Mouse (Mus musculus) heart, embryonic 15.5 days (tissue): ENCODE data around the gene Gm17535. TPM values are rescaled to one million over a fixed set of nuclear protein-coding genes. Genes with fewer than 3 reads are reported as not detected.
"Not testable (repeated sequence)": the region's sequence is repeated elsewhere in the genome, so short reads cannot be mapped to it uniquely, and the experiment has no call there.

ENCODE experiments used
- ATAC-seq: fragments of 200-750 bp; cut with Nextera tagmentation; replicated peaks from 2 replicates; pipeline ENCODE4 v1.8.0; 2017; ENCODE audit warnings: low read depth, moderate TSS enrichment; ENCODE audit not compliant: insufficient number of reproducible peaks, insufficient read depth, low FRiP score
- H3K27ac ChIP-seq: fragments of 300-500 bp; sonication (generic); 2 replicates; pipeline ENCODE4 v1.5.1; 2015; ENCODE audit warnings: mild to moderate bottlenecking, inconsistent platforms
- H3K27me3 ChIP-seq: fragments of 300-500 bp; sonication (generic); 2 replicates; pipeline ENCODE4 v1.6.1; 2015; ENCODE audit warnings: inconsistent platforms
- H3K36me3 ChIP-seq: fragments of 300-500 bp; sonication (generic); 2 replicates; pipeline ENCODE4 v1.6.1; 2015; ENCODE audit warnings: mild to moderate bottlenecking, inconsistent platforms
- H3K4me1 ChIP-seq: fragments of 300-500 bp; sonication (generic); replicated peaks from 2 replicates; pipeline ENCODE4 v1.6.1; 2015; ENCODE audit warnings: inconsistent platforms
- H3K4me2 ChIP-seq: fragments of 300-500 bp; sonication (generic); 2 replicates; pipeline ENCODE4 v1.6.1; 2015; ENCODE audit warnings: inconsistent platforms, mild to moderate bottlenecking, moderate library complexity
- H3K4me3 ChIP-seq: fragments of 300-500 bp; sonication (generic); 2 replicates; pipeline ENCODE4 v1.5.1; 2015; ENCODE audit warnings: mild to moderate bottlenecking, inconsistent platforms
- H3K9ac ChIP-seq: fragments of 300-500 bp; sonication (generic); 2 replicates; pipeline ENCODE4 v1.6.1; 2015; ENCODE audit warnings: mild to moderate bottlenecking, inconsistent platforms
- H3K9me3 ChIP-seq: fragments of 300-500 bp; sonication (generic); replicated peaks from 2 replicates; pipeline ENCODE4 v1.6.1; 2016; ENCODE audit warnings: inconsistent platforms
- WGBS: fragments of 180-500 bp; shearing (Covaris S2); methylation state at CpG from one replicate; pipeline ENCODE4 v1.1.7; 2015; ENCODE audit warnings: mixed read lengths; 5-methylcytosine and 5-hydroxymethylcytosine counted together
- polyA plus RNA-seq: library from polyadenylated mRNA; unstranded; fragments of >200 nt; fragmentation: Nextera tagmentation; extraction: Ambion mirVana; gene quantifications from 2 replicates; pipeline ENCODE4 v1.2.1, GENCODE M21; 2015

Gene Gm17535
- not detected in 2 replicates for polyA plus RNA-seq

DNA sequence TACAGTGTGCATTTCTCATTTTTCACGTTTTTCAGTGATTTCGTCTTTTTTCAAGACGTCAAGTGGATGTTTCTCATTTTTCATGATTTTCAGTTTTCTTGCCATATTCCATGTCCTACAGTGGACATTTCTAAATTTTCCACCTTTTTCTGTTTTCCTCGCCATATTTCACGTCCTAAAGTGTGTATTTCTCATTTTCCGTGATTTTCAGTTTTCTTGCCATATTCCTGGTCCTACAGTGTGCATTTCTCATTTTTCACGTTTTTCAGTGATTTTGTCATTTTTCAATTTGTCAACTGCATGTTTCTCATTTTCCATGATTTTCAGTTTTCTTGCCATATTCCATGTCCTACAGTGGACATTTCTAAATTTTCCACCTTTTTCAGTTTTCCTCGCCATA lies at the start of gene Gm17535:
Gm17535 (plus strand) TSS at position 301 of the 400 bp plus-strand sequence.
- not testable (repeated sequence) for H3K9me3 ChIP-seq, H3K9ac ChIP-seq, H3K4me3 ChIP-seq, H3K27ac ChIP-seq, H3K4me2 ChIP-seq, H3K27me3 ChIP-seq, ATAC-seq, H3K36me3 ChIP-seq, H3K4me1 ChIP-seq
- 47% methylated on average over 1 of the region's 8 CpGs for WGBS

DNA sequence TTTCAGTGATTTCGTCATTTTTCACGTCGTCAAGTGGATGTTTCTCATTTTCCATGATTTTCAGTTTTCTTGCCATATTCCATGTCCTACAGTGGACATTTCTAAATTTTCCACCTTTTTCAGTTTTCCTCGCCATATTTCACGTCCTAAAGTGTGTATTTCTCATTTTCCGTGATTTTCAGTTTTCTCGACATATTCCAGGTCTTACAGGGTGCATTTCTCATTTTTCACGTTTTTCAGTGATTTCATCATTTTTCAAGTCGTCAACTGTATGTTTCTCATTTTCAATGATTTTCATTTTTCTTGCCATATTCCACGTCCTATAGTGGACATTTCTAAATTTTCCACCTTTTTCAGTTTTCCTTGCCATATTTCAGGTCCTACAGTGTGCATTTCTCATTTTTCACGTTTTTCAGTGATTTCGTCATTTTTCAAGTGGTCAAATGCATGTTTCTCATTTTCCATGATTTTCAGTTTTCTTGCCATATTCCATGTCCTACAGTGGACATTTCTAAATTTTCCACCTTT lies 33.9 kb upstream of the Gm17535 start, which contains the start of gene Gm10722:
Gm10722 (plus strand) TSS at position 478 of the 528 bp plus-strand sequence.
- H3K9ac ChIP-seq, H3K36me3 ChIP-seq, ATAC-seq, H3K9me3 ChIP-seq, H3K4me1 ChIP-seq, H3K4me3 ChIP-seq, H3K4me2 ChIP-seq, H3K27ac ChIP-seq, H3K27me3 ChIP-seq: not testable (repeated sequence)
- 68% methylated on average over 12 of the region's 12 CpGs for WGBS

DNA sequence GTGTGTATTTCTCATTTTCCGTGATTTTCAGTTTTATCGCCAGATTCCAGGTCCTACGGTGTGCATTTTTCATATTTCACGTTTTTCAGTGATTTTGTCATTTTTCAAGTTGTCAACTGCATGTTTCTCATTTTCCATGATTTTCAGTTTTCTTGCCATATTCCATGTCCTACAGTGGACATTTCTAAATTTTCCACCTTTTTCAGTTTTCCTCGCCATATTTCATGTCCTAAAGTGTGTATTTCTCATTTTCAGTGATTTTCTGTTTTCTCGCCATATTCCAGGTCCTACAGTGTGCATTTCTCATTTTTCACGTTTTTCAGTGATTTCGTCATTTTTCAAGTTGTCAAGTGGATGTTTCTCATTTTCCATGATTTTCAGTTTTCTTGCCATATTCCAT lies 33.4 kb upstream of the Gm17535 start:
- ATAC-seq = not testable (repeated sequence)

DNA sequence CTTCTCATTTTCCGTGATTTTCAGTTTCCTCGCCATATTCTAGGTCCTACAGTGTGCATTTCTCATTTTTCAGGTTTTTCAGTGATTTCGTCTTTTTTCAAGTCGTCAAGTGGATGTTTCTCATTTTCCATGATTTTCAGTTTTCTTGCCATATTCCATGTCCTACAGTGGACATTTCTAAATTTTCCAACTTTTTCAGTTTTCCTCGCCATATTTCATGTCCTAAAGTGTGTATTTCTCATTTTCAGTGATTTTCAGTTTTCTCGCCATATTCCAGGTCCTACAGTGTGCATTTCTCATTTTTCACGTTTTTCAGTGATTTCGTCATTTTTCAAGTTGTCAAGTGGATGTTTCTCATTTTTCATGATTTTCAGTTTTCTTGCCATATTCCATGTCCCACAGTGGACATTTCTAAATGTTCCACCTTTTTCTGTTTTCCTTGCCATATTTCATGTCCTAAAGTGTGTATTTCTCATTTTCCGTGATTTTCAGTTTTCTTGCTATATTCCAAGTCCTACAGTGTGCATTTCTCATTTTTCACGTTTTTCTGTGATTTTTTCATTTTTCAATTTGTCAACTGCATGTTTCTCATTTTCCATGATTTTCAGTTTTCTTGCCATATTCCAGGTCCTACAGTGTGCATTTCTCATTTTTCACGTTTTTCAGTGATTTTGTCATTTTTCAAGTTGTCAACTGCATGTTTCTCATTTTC lies 32.3 kb upstream of the Gm17535 start:
- 67% methylated on average over 9 of the region's 11 CpGs for WGBS
- not testable (repeated sequence) for H3K27ac ChIP-seq, H3K4me2 ChIP-seq, H3K4me1 ChIP-seq, H3K9me3 ChIP-seq, H3K27me3 ChIP-seq, H3K9ac ChIP-seq, H3K36me3 ChIP-seq, H3K4me3 ChIP-seq
- peak; percentile 82 for ATAC-seq

More for the DNA sequence above, 33.4 kb upstream of the Gm17535 start:
- H3K27me3 ChIP-seq, H3K36me3 ChIP-seq, H3K9ac ChIP-seq, H3K9me3 ChIP-seq, H3K4me1 ChIP-seq, H3K4me2 ChIP-seq, H3K27ac ChIP-seq, H3K4me3 ChIP-seq: not testable (repeated sequence)
- 62% methylated on average over 8 of the region's 8 CpGs for WGBS

DNA sequence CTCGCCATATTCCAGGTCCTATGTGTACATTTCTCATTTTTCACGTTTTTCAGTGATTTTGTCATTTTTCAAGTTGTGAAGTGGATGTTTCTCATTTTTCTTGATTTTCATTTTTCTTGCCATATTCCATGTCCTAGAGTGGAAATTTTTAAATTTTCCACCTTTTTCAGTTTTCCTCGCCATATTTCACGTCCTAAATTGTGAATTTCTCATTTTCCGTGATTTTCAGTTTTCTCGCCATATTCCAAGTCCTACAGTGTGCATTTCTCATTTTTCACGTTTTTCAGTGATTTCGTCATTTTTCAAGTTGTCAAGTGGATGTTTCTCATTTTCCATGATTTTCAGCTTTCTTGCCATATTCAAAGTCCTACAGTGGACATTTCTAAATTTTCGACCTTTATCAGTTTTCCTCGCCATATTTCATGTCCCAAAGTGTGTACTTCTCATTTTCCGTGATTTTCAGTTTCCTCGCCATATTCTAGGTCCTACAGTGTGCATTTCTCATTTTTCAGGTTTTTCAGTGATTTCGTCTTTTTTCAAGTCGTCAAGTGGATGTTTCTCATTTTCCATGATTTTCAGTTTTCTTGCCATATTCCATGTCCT lies 31.5 kb upstream of the Gm17535 start, which contains the start of gene Gm11168:
Gm11168 (plus strand) TSS at position 553 of the 603 bp plus-strand sequence.
- H3K4me2 ChIP-seq = not testable (repeated sequence)

DNA sequence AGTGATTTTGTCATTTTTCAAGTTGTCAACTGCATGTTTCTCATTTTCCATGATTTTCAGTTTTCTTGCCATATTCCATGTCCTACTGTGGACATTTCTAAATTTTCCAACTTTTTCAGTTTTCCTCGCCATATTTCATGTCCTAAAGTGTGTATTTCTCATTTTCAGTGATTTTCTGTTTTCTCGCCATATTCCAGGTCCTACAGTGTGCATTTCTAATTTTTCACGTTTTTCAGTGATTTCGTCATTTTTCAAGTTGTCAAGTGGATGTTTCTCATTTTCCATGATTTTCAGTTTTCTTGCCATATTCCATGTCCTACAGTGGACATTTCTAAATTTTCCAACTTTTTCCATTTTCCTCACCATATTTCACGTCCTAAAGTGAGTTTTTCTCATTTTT lies 28.2 kb upstream of the Gm17535 start:
- not testable (repeated sequence) for H3K27ac ChIP-seq, H3K4me1 ChIP-seq, H3K36me3 ChIP-seq, H3K4me3 ChIP-seq, H3K27me3 ChIP-seq, ATAC-seq, H3K9ac ChIP-seq, H3K4me2 ChIP-seq
- H3K9me3 ChIP-seq = peaks cover 11% of the 10 kb centered on the region
- WGBS = 81% methylated on average over 1 of the region's 5 CpGs

More for the DNA sequence above, 31.5 kb upstream of the Gm17535 start, which contains the start of gene Gm11168:
- not testable (repeated sequence) for H3K36me3 ChIP-seq, H3K27ac ChIP-seq, H3K27me3 ChIP-seq, H3K9ac ChIP-seq, H3K4me3 ChIP-seq, ATAC-seq, H3K4me1 ChIP-seq
- peaks cover 11% of the 10 kb centered on the region for H3K9me3 ChIP-seq
- WGBS = 70% methylated on average over 6 of the region's 14 CpGs

DNA sequence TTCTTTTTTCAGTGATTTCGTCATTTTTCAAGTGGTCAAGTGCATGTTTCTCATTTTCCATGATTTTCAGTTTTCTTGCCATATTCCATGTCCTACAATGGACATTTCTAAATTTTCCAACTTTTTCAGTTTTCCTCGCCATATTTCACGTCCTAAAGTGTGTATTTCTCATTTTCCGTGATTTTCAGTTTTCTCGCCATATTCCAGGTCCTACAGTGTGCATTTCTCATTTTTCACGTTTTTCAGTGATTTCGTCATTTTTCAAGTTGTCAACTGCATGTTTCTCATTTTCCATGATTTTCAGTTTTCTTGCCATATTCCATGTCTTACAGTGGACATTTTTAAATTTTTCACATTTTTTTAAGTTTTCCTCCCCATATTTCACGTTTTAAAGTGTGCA lies 27.8 kb upstream of the Gm17535 start:
- peaks cover 11% of the 10 kb centered on the region for H3K9me3 ChIP-seq
- not testable (repeated sequence) for H3K4me1 ChIP-seq, H3K27me3 ChIP-seq, H3K9ac ChIP-seq, H3K4me2 ChIP-seq, H3K27ac ChIP-seq, H3K4me3 ChIP-seq, H3K36me3 ChIP-seq
- WGBS = 72% methylated on average over 8 of the region's 8 CpGs
- ATAC-seq = peak; percentile 59

DNA sequence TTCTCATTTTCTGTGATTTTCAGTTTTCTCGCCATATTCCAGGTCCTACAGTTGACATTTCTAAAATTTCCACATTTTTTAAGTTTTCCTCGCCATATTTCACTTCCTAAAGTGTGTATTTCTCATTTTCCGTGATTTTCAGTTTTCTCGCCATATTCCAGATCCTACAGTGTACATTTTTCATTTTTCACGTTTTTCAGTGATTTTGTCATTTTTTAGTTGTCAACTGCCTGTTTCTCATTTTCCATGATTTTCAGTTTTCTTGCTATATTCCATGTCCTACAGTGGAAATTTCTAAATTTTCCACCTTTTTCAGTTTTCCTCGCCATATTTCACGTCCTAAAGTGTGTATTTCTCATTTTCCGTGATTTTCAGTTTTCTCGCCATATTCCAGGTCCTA lies 27.1 kb upstream of the Gm17535 start:
- H3K4me1 ChIP-seq, H3K27me3 ChIP-seq, H3K36me3 ChIP-seq, H3K4me2 ChIP-seq, H3K4me3 ChIP-seq, H3K9ac ChIP-seq, H3K27ac ChIP-seq, H3K9me3 ChIP-seq: not testable (repeated sequence)
- 68% methylated on average over 8 of the region's 9 CpGs for WGBS
- 0 out of 2 replicates have a peak, but pooled peaks have one; percentile 11 for ATAC-seq

DNA sequence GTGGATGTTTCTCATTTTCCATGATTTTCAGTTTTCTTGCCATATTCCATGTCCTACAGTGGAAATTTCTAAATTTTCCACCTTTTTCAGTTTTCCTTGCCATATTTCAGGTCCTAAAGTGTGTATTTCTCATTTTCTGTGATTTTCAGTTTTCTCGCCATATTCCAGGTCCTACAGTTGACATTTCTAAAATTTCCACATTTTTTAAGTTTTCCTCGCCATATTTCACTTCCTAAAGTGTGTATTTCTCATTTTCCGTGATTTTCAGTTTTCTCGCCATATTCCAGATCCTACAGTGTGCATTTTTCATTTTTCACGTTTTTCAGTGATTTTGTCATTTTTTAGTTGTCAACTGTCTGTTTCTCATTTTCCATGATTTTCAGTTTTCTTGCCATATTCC lies 25.1 kb upstream of the Gm17535 start:
- H3K27ac ChIP-seq, H3K9ac ChIP-seq, H3K4me3 ChIP-seq, H3K4me1 ChIP-seq, H3K9me3 ChIP-seq, H3K4me2 ChIP-seq, H3K36me3 ChIP-seq, H3K27me3 ChIP-seq: not testable (repeated sequence)
- ATAC-seq = peak; percentile 50
- no CpG with 5 or more reads among the region's 5 CpGs for WGBS

DNA sequence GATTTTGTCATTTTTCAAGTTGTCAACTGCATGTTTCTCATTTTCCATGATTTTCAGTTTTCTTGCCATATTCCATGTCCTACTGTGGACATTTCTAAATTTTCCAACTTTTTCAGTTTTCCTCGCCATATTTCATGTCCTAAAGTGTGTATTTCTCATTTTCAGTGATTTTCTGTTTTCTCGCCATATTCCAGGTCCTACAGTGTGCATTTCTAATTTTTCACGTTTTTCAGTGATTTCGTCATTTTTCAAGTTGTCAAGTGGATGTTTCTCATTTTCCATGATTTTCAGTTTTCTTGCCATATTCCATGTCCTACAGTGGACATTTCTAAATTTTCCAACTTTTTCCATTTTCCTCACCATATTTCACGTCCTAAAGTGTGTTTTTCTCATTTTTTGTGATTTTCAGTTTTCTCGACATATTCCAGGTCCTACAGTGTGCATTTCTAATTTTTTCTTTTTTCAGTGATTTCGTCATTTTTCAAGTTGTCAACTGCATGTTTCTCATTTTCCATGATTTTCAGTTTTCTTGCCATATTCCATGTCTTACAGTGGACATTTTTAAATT lies 22.3 kb upstream of the Gm17535 start:
- not testable (repeated sequence) for H3K9me3 ChIP-seq, H3K27me3 ChIP-seq, H3K27ac ChIP-seq, H3K4me1 ChIP-seq, H3K9ac ChIP-seq, H3K4me3 ChIP-seq, H3K36me3 ChIP-seq, H3K4me2 ChIP-seq, ATAC-seq
- 77% methylated on average over 3 of the region's 7 CpGs for WGBS

DNA sequence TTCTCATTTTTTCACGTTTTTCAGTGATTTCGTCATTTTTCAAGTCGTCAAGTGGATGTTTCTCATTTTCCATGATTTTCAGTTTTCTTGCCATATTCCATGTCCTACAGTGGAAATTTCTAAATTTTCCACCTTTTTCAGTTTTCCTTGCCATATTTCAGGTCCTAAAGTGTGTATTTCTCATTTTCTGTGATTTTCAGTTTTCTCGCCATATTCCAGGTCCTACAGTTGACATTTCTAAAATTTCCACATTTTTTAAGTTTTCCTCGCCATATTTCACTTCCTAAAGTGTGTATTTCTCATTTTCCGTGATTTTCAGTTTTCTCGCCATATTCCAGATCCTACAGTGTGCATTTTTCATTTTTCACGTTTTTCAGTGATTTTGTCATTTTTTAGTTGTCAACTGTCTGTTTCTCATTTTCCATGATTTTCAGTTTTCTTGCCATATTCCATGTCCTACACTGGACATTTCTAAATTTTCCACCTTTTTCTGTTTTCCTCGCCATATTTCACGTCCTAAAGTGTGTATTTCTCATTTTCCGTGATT lies 21.6 kb upstream of the Gm17535 start, which contains the start of gene Gm10721:
Gm10721 (plus strand) TSS at position 408 of the 547 bp plus-strand sequence.
- H3K27me3 ChIP-seq, H3K9me3 ChIP-seq, H3K27ac ChIP-seq, H3K4me1 ChIP-seq, H3K4me3 ChIP-seq, H3K4me2 ChIP-seq, H3K36me3 ChIP-seq, H3K9ac ChIP-seq: not testable (repeated sequence)
- WGBS = 42% methylated on average over 1 of the region's 11 CpGs
- ATAC-seq = peak; percentile 40; the same call in 1 of the 2 replicates
